14 mouse cellular contexts compared by ENCODE assay signal in the genomic region with DNA sequence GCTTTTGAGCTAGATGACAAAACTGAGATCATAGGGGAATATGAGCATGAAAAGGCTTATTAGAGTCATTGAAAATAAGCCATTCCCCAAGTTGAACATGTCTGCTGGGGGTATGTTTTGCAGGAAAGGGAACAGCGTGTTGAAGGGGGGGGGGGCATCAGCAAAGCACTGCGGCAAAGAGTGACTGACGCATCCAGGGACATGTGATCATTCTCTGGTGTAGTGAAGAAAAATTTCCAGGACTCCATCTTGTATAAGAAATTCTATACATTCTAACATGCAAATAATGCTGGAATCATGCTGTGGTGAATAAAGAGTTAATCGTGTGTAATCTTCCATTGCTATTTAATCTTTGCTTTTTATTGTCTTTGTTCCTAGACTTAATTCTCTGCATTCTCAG.
DNase-seq lines count a peak whose midpoint lies in the region; ATAC-seq and TF ChIP-seq lines count a peak whose summit lies in the region.
"Had no signal": no experiment of that assay in that cellular context is flagged by ENCODE, and none has a peak within 500 bp of the region (broad histone marks: within the 10 kb centered on the region; RNA-seq: fewer than 3 reads in every experiment).

No protein-coding gene starts in this region.

- H3K27me3 ChIP-seq in embryonic facial prominence, embryonic 13.5 days, result no peaks in the 10 kb centered on the region
- H3K27me3 ChIP-seq in embryonic facial prominence, embryonic 10.5 days (replicated peaks; ENCODE audit: low read depth, poor library complexity, severe bottlenecking), result no peaks in the 10 kb centered on the region
- no peaks in the 10 kb centered on the region for H3K27me3 ChIP-seq in neural tube, embryonic 13.5 days
- H3K27me3 ChIP-seq in forebrain, postnatal 0 days (ENCODE audit: insufficient read depth, low read length), result no peaks in the 10 kb centered on the region
- H3K27me3 ChIP-seq in neural tube, embryonic 14.5 days (ENCODE audit: control insufficient read depth, insufficient read depth, low read length), result no peaks in the 10 kb centered on the region
- no peaks in the 10 kb centered on the region for H3K27me3 ChIP-seq in kidney, embryonic 14.5 days (ENCODE audit: control insufficient read depth, insufficient read depth, low read length)
- H3K27me3 ChIP-seq: liver, embryonic 15.5 days had no signal

- TF ChIP-seq CTCF in forebrain, postnatal 0 days (IDR thresholded peaks at IDR 0.05; ENCODE audit: low read depth), result no peak

- H3K27ac ChIP-seq in embryonic facial prominence, embryonic 13.5 days, result no peak overlapping the region
- H3K27ac ChIP-seq in embryonic facial prominence, embryonic 10.5 days (replicated peaks), result no peak overlapping the region
- no peak overlapping the region for H3K27ac ChIP-seq in neural tube, embryonic 13.5 days (replicated peaks)
- peak overlapping the region; percentile 40; the same call in 1 of the 2 replicates for H3K27ac ChIP-seq in forebrain, postnatal 0 days (ENCODE audit: low read depth, low read length)
- no peak overlapping the region for H3K27ac ChIP-seq in neural tube, embryonic 14.5 days (ENCODE audit: low read depth, low read length)
- no peak overlapping the region for H3K27ac ChIP-seq in kidney, embryonic 14.5 days (ENCODE audit: low read depth, low read length)
- H3K27ac ChIP-seq: gastrocnemius, adult 2 months; limb, embryonic 10.5 days; liver, embryonic 15.5 days had no signal

- WGBS in embryonic facial prominence, embryonic 13.5 days, result 62% methylated on average over 4 of the region's 4 CpGs
- 84% methylated on average over 4 of the region's 4 CpGs for WGBS in embryonic facial prominence, embryonic 10.5 days
- 78% methylated on average over 4 of the region's 4 CpGs for WGBS in neural tube, embryonic 13.5 days
- WGBS in forebrain, postnatal 0 days, result 56% methylated on average over 4 of the region's 4 CpGs
- 62% methylated on average over 4 of the region's 4 CpGs for WGBS in neural tube, embryonic 14.5 days
- 92% methylated on average over 4 of the region's 4 CpGs for WGBS in kidney, embryonic 14.5 days

- no peak for DNase-seq in embryonic facial prominence, embryonic 10.5 days (ENCODE audit: low spot score)
- no peak for DNase-seq in neural tube, embryonic 10.5 days (ENCODE audit: extremely low spot score, low spot score)
- peak; percentile 49 for DNase-seq in forebrain, postnatal 0 days
- no peak for DNase-seq in heart, postnatal 36 days
- DNase-seq: gastrocnemius, adult 2 months; heart, postnatal 14 days; kidney, adult 18-20 months; thymus, postnatal 36 days had no signal

- no peaks in the 10 kb centered on the region for H3K9me3 ChIP-seq in embryonic facial prominence, embryonic 13.5 days
- H3K9me3 ChIP-seq in embryonic facial prominence, embryonic 10.5 days, result no peaks in the 10 kb centered on the region
- H3K9me3 ChIP-seq in neural tube, embryonic 13.5 days, result no peaks in the 10 kb centered on the region
- H3K9me3 ChIP-seq in forebrain, postnatal 0 days (ENCODE audit: low read length), result no peaks in the 10 kb centered on the region
- no peaks in the 10 kb centered on the region for H3K9me3 ChIP-seq in neural tube, embryonic 14.5 days (ENCODE audit: control insufficient read depth, low read length)
- H3K9me3 ChIP-seq in kidney, embryonic 14.5 days (ENCODE audit: control insufficient read depth, low read length), result no peaks in the 10 kb centered on the region
- H3K9me3 ChIP-seq: limb, embryonic 10.5 days; liver, embryonic 15.5 days had no signal

- H3K4me2 ChIP-seq in embryonic facial prominence, embryonic 13.5 days, result peak overlapping the region; percentile 48
- peak overlapping the region; percentile 45; the same call in 1 of the 2 replicates for H3K4me2 ChIP-seq in neural tube, embryonic 13.5 days
- peak overlapping the region; percentile 38 for H3K4me2 ChIP-seq in forebrain, postnatal 0 days (ENCODE audit: low read depth)
- no peak overlapping the region for H3K4me2 ChIP-seq in neural tube, embryonic 14.5 days (ENCODE audit: low read depth, low read length)
- H3K4me2 ChIP-seq in kidney, embryonic 14.5 days (replicated peaks; ENCODE audit: low read depth, low read length), result no peak overlapping the region
- H3K4me2 ChIP-seq: liver, embryonic 15.5 days had no signal

- H3K4me1 ChIP-seq in embryonic facial prominence, embryonic 13.5 days, result no peaks in the 10 kb centered on the region
- no peaks in the 10 kb centered on the region for H3K4me1 ChIP-seq in embryonic facial prominence, embryonic 10.5 days
- peaks cover 9% of the 10 kb centered on the region; the same call in 1 of the 2 replicates for H3K4me1 ChIP-seq in neural tube, embryonic 13.5 days (replicated peaks)
- H3K4me1 ChIP-seq in forebrain, postnatal 0 days (ENCODE audit: insufficient read depth), result no peaks in the 10 kb centered on the region
- no peaks in the 10 kb centered on the region for H3K4me1 ChIP-seq in neural tube, embryonic 14.5 days (ENCODE audit: control insufficient read depth, insufficient read depth, low read length)
- no peaks in the 10 kb centered on the region for H3K4me1 ChIP-seq in kidney, embryonic 14.5 days (ENCODE audit: control insufficient read depth, insufficient read depth, low read length)
- H3K4me1 ChIP-seq: limb, embryonic 10.5 days; liver, embryonic 15.5 days had no signal

- H3K4me3 ChIP-seq in embryonic facial prominence, embryonic 13.5 days, result no peak overlapping the region
- no peak overlapping the region for H3K4me3 ChIP-seq in embryonic facial prominence, embryonic 10.5 days
- H3K4me3 ChIP-seq in neural tube, embryonic 13.5 days, result peak overlapping the region; percentile 40
- peak overlapping the region; percentile 45 for H3K4me3 ChIP-seq in forebrain, postnatal 0 days (ENCODE audit: low read depth, low read length)
- H3K4me3 ChIP-seq in neural tube, embryonic 14.5 days (ENCODE audit: low read depth, low read length), result peak overlapping the region; percentile 38
- H3K4me3 ChIP-seq in kidney, embryonic 14.5 days (ENCODE audit: low read length), result no peak overlapping the region
- H3K4me3 ChIP-seq: gastrocnemius, adult 2 months; limb, embryonic 10.5 days; liver, embryonic 15.5 days had no signal

- ATAC-seq in embryonic facial prominence, embryonic 13.5 days (ENCODE audit: insufficient number of reproducible peaks, insufficient read depth, low FRiP score, low TSS enrichment, low read depth), result no peak
- peak; percentile 66; the same call in 1 of the 2 replicates for ATAC-seq in neural tube, embryonic 13.5 days (ENCODE audit: low read depth)
- ATAC-seq in forebrain, postnatal 0 days, result peak; percentile 79
- ATAC-seq in neural tube, embryonic 14.5 days (ENCODE audit: low read depth), result peak; percentile 42; the same call in 1 of the 2 replicates
- ATAC-seq in kidney, embryonic 14.5 days (ENCODE audit: low FRiP score, low TSS enrichment), result no peak

- no peak overlapping the region for H3K9ac ChIP-seq in embryonic facial prominence, embryonic 13.5 days
- H3K9ac ChIP-seq in neural tube, embryonic 13.5 days, result peak overlapping the region; percentile 62; the same call in 1 of the 2 replicates
- H3K9ac ChIP-seq in forebrain, postnatal 0 days, result peak overlapping the region; percentile 45; the same call in 1 of the 2 replicates
- 0 out of 2 replicates have a peak overlapping the region, but pooled peaks have one; percentile 43 for H3K9ac ChIP-seq in neural tube, embryonic 14.5 days (replicated peaks; ENCODE audit: low read depth, low read length)
- H3K9ac ChIP-seq in kidney, embryonic 14.5 days (ENCODE audit: low read depth, low read length), result no peak overlapping the region
- H3K9ac ChIP-seq: liver, embryonic 15.5 days had no signal

- H3K36me3 ChIP-seq in embryonic facial prominence, embryonic 13.5 days, result no peaks in the 10 kb centered on the region
- no peaks in the 10 kb centered on the region for H3K36me3 ChIP-seq in embryonic facial prominence, embryonic 10.5 days (replicated peaks)
- H3K36me3 ChIP-seq in neural tube, embryonic 13.5 days, result 0 out of 2 replicates have a peak, but pooled peaks cover 4% of the 10 kb centered on the region
- H3K36me3 ChIP-seq in forebrain, postnatal 0 days (ENCODE audit: insufficient read depth), result no peaks in the 10 kb centered on the region
- no peaks in the 10 kb centered on the region for H3K36me3 ChIP-seq in neural tube, embryonic 14.5 days (ENCODE audit: control insufficient read depth, insufficient read depth, low read length)
- no peaks in the 10 kb centered on the region for H3K36me3 ChIP-seq in kidney, embryonic 14.5 days (ENCODE audit: control insufficient read depth, insufficient read depth, low read length)
- H3K36me3 ChIP-seq: limb, embryonic 10.5 days; liver, embryonic 15.5 days had no signal

- intact Hi-C loops in heart, postnatal 36 days (cut with DNase I), result no loop called here

Comparison
In these comparisons a context has a peak if more than half of its experiments do, and no peak if none do; other contexts are left out.
1. H3K4me2 ChIP-seq: peak in embryonic facial prominence, embryonic 13.5 days (single experiment), neural tube, embryonic 13.5 days (single experiment) and forebrain, postnatal 0 days (single experiment); none in neural tube, embryonic 14.5 days (single experiment) and kidney, embryonic 14.5 days (single experiment).
2. ATAC-seq: peak in neural tube, embryonic 13.5 days (single experiment), forebrain, postnatal 0 days (single experiment) and neural tube, embryonic 14.5 days (single experiment); none in embryonic facial prominence, embryonic 13.5 days (single experiment) and kidney, embryonic 14.5 days (single experiment).
3. H3K4me3 ChIP-seq: peak in neural tube, embryonic 13.5 days (single experiment), forebrain, postnatal 0 days (single experiment) and neural tube, embryonic 14.5 days (single experiment); none in embryonic facial prominence, embryonic 13.5 days (single experiment), embryonic facial prominence, embryonic 10.5 days (single experiment) and kidney, embryonic 14.5 days (single experiment).
4. H3K9ac ChIP-seq: peak in neural tube, embryonic 13.5 days (single experiment), forebrain, postnatal 0 days (single experiment) and neural tube, embryonic 14.5 days (single experiment); none in embryonic facial prominence, embryonic 13.5 days (single experiment) and kidney, embryonic 14.5 days (single experiment).